Mouse (Mus musculus) kidney, adult 9 months (tissue): ENCODE measurements around the gene Eef2kmt.
"Not testable (repeated sequence)": the region's sequence is repeated elsewhere in the genome, so short reads cannot be mapped to it uniquely, and the experiment has no call there.

Experiments used
- DNase-seq: peaks from one replicate; pipeline ENCODE4 v3.0.0; 2022

The Eef2kmt gene

DNA sequence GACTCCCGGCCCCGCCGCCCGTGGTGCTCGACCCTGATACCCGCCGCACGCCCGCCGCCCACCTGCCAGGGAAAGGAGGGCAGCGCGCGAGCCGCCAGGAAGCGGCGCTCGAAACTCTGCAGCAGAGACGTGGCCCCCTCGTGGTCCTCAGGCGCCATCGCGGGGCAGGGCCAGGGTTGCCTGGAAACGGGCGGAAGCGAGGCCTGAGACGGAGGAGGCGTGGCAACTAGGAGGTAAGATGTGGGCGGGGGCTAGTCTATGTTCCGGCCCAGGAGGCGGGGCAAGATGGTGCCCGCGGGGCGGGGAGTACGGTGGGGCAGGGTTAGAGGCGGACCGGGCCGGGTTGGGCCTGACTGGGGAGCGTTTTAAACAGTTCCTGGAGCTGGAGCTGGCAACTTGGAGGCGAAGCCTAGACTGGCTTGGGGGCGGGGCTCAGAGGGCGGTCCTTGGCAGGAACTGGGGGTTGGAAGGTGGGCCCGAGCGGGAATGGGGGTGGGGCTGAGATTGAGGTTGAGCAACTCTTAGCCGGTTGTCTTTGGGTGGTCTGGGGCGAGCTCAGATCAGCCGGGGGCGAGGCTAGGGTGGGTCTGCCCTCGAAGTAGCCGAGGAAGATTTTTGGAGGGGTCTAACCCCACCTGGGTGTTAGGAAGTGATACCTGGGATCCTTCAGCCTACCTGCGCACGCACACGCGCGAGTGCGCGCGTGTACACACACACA is at the start of gene Eef2kmt:
TSS of gene Eef2kmt (minus strand) at position 205 of the 718 bp plus-strand sequence.
- DNase-seq: peak; percentile 100

DNA sequence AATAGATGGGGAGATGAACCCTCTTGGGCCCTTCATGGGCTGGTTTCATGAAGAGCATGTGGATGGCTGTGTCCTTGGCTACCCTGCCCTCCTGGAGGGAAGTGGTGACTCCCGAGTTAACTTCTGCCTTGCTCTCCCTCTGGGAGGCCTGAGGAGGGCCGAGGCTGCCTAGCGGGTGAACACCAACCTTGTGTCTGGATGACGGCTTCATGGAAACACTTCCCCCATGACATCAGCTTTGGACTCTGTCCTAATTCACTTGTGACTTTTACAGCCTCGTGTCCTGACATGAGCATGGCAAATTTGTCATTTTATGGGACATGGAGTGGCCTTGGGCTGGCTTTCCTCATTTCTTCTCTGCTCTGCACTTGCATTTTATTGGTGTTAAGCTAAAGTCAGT is 39.5 kb upstream of the Eef2kmt start:
- DNase-seq: no peak

DNA sequence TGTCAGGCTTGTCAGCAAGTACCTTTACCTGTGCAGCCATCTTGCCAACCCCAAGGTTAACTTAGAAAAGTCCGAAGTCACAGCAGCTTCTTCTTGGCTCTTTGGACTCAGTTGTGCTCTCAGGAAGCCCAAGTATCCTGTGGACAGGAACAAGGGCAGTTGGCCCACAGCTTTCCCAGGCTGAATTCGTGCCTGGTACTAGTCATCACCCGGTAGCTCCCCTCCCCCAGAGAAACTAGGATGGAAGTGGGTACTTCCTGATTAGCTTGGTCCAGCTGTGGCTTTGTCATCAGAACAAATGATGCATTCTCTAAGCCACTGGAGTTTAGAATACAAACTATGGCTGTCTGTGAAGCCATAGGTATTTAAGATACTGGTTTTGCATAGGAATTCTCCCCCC is 29.6 kb upstream of the Eef2kmt start:
- DNase-seq: no peak

DNA sequence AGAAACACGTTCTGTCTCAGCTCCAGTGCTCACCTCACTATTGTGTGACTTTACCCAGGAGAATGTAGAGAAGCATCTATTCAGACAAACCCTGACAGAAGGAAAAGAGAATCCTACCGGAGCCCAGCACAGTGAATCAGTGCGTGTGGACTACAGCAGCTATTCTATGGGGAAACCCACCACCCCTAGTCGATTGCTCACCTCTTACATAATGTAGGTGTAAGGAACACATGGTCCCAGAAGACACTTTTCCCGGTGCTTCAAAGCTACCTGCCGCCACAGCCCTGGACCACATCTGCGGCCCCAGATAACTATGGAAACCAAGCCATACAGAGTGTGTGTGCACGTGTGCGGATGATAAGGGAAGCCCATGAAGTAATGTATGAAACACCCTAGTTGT is 26.9 kb upstream of the Eef2kmt start:
- no peak for DNase-seq

DNA sequence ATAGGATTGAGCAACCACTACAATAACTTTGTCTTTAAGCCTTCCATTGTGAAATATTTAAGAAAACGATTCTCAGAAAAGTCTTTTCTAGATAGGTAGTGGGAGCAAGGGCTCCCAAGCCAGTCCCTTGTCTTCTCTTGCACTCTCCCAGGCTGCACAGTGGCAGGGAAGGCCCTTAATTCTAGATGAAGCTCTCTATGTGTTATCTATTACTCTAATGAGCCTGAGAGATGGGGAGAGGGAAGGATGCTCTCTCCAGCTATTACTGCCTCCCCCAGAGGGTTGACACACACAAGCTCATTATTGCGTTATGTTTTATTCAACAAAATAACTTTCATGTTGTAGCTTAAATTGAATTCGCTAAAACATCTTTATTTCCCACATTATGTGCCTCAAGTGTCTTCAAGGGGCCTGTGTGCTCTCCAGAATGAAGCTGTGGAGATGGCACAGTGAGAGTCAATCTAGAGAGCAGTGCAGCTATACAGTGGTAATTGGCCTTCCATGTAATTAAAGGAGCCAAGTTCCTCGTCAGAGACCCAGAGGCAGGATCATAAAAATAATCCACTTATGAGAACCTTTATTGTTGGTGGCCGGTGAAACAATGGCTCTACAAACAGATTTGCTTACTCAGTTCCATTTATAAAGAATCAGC is 23.9 kb upstream of the Eef2kmt start:
- no peak for DNase-seq

DNA sequence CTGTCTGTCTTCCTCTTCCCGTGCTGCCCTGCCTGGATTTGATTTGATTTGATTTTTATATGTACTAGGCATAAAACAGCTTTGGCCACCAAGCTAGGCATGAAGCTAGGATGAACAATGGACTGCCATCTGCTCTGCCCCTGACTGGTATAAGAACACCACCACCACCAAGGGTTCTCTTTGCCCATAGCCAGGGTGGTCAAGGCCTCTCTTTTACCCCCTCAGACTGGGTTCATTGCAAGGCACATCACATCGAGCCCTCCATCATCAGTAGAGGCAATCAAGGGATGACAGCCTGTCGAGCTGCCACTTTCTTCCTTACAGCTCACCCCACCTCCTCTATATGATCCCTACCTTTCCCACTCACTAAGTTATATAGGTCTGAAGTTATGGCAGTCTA is 16.6 kb upstream of the Eef2kmt start:
- no peak for DNase-seq

DNA sequence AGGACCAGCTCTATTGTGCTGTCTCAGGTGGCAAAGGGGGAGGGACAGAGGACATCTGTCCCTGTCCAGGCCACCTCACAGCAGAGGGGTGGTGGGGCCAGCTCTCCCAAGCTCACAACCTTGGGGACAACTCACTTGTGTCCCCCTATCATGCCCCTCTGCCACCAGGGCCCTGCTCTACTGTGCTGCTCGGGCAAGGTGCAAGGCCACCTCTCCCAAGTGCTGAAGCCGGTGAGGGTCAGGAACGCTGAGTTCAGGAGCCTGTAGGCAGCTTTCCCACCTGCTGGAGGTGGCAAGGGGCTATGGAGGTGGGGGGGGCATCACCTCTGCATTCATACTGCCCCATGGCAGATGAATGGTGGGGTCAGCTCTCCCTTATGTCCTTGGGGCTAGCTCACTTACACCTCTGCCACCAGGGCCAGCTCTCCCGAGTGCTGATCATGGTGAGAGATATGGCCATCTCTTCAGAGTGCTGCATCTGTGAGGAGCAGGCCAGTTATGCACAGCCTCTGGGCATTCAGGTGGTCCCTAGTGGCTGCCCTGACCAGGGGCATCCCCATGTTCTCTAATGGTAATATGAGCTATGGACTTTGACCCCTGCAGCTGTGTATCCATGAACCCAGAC is 15.7 kb upstream of the Eef2kmt start:
- no peak for DNase-seq

DNA sequence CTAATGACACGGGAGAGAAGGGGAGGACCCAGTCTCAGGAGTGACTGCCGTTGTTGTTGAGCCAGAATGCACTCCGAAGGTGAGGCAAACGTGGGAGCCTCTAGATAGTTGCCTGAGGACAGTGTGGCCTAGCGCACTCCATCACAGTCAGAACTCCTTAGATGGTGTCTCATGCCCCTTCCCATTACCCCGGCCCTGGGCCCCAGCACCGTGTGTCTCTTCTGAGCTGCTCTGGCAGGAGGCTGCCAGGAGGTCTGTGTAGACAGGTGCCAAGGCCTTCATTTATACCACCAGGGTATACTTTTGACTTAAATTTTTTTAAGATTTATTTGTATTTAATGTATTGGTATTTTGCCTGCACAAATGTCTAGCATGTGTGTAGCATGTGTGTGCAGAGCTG is 8.1 kb upstream of the Eef2kmt start:
- no peak for DNase-seq

DNA sequence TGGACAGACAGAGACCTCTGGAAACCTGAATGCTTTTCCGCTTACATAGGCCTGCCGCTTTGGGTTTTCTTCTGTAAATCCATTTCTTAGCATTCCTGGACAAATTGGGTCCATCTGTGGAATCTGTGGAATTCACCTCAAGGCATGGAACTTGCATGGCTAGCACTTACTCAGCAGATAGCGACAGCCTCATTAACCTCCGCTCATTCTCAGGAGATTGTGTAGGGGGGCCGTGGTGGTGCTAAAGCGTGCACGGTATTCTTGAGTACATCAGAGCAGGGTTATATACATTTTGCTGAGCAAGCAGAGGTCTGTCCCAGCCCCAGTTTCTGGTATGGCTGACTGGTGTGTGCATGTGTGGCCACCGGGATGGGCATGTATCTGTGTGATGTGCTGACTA is 7.4 kb upstream of the Eef2kmt start:
- no peak for DNase-seq

DNA sequence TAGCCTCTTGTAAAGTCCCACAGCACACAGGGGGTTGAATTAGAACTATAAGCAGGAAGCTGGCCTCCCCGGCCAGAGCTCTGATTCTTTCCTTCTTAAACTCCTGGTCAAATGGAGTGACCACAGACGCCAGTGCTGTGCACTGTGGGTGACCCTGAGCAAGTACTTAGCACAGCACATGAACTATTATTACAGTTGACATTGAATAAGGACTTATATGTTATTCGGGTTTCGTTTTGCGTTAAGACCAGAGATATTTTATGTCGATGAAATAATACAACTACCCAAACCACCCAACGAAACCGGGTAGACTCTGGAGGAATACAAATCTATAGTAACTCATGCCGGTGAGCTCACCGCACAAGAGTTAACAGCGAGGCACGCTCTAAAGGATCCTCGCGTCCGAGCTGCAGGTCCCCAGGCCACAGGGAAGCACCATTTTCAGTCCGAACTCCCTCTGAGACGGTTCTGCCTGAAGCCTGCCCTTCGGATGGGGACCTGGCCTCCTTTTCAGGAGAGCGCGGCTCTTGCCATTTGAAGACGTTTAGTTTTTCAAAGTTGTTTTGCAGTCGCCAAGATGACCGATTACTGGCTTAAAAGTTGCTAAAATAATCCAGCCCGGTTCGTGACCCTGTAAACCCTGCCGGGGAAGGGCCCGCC is 572 bp downstream of the Eef2kmt start:
- DNase-seq: no peak

DNA sequence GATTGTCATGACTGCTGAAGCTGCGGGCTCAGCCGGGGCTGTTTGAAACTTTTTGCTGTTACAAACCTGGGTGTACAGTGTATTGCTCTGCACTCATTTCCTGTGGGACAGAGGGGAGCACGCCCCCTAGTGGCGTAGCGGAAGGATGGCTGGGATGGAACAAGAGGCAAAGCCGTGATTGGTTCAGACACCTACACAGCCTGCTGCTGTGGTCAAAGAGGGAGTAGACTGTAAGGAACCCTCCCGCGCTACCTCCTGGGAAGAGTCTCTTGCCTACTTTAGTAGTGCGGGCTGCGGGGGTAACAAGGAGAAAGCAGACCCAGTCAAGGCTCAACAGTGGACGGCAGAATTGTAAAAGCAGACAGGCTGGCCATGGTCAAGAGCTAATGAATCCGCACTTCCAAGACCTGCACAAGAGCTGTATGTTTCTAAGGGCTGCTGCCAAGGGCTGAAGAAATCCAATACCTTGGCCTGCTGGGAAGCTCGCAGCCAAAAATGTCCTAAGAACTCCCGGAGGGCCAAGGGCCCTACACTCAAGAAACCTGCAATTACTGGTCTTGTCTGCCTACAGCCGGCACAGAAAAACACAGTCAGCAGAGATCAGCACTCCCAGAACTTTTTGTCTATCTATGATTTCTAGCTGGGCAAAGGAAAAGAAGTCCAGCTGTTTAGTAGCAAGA is 1.3 kb downstream of the Eef2kmt start:
- peak; percentile 84 for DNase-seq

DNA sequence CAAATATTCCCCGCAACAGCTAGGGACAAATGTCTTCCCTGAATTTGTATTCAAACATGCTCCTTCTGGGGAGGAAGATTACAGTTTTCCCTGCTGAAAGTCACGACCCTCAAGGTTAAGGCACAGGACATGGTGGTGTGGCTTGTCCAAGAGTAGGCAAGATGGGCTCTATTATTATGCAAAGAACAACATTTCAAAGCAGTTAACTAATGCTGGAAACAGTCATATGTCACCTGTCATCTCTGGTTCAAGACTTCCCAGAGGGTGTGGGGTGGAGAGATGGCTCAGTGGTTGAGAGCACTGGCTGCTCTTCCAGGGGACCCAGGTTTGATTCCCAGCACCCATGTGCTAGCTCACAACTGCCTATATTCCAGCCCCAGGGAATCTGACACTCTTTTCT is 3.5 kb downstream of the Eef2kmt start:
- no peak for DNase-seq

DNA sequence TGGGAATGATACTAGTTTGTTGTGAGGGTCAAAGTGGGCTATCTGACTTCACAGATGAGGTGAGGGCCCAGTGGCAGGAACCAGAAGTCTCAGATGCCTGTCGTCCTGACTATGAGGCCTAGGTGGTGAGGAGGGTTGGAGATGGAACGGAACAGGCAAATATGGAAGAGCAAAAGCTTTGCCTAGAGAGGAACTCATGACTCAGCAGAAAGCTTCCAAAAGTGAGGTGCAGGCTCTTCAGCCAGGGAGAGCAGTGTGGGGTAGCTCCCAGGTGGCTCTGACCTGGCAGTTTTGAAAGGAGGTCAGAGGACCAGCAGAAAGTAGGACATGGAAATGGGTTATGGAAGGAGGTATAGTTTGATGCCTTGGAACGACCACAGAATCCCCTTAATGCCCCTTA is 4.9 kb downstream of the Eef2kmt start:
- no peak for DNase-seq

DNA sequence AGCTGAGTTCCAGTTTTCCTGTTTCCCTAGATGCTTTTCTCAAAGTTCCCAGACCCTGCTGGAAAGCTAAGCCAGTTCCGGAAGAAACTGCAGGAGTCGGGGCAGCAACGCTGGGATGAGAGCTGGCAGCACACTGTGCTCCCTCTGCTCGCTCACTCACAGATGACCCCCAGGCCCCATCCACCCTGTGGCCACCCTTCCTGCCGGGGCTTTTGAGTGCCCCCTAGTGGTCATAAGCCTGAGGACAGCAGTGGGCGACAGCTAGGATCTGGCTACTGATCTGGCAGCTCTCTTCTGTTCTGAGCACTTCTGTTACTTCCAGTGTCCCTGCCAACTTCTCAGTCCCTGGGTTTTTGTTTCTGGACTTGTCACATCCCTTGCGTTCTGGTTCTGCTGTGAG is 11.4 kb downstream of the Eef2kmt start:
- peak; percentile 69 for DNase-seq

DNA sequence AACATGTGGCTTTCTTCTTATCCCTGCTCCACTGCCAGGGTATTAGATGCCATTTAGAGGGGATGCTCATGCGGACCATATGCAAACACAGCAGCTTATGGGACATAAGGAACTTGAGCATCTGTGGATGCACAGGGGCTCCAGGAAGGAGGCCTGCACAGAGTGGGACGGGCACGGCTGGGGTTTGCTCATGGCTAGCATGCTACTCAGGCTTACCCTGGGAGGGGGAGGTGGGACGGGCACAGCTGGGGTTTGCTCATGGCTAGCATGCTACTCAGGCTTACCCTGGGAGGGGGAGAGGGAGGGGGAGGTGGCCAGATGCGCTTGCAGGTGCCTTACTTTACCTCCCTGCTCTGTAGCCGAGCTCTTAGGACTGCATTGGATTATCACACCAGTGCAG is 12.9 kb downstream of the Eef2kmt start:
- no peak for DNase-seq

DNA sequence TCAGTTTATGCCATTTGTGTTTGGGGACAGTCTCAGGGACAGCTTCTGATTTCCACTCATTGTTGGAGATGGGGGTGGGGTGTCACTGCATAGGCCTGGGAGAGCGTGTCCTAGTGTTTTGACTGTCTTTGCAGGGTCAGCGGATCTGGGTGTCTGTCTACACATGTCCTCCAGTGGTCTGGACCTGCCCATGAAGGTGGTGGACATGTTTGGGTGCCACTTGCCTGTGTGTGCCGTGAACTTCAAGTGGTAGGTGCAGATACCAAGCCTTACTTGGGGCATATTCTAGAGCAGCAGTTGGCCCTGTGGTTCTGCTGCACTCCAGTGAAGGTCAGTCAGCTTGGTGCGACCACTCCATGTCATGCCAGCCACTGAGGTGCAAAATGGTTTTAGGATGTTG is 13.4 kb downstream of the Eef2kmt start:
- no peak for DNase-seq

DNA sequence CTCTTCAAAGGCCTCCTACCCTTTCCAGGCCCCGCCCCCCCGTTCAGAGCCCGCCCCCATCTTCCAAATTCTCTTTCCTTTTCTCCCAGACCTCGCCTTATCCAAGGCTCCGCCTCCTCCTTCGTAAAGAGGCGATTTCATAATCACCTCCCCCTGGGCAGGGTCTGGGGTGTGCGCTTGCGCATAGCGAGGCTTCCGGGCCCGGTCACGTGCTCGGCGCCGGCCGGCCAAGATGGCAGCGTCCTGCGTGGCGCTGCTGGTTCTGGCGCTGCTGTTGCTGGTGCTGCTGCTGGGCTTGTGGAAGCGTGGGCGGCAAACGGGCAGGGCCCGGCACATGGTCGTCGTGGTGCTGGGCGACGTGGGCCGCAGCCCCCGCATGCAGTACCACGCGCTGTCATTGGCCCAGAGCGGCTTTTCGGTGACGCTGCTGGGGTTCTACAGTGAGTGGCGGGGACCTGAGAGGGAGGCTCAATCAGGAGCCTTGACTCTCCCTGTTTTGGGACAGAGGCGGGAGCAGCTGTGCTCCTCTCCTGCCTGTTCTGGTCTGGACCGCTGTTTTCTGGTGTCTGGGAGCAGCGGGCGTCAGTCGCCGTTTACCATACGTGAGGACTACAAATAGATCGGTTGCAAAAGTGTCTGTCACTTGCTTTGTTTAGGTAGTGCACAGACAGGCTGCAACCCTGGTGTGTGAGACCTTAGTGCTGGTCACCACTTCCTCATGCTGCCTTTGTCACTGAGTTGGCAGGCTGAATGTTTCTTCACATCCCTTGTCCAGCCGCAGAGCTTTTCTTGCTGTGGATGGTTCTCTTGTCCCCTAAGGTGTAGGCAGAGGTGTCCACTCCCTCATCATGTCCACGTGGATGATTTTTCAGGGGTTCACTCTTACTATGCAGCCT is 22.1 kb downstream of the Eef2kmt start, which contains the start of gene Alg1:
TSS of gene Alg1 (plus strand) at position 204 of the 896 bp plus-strand sequence.
- DNase-seq: peak; percentile 96

DNA sequence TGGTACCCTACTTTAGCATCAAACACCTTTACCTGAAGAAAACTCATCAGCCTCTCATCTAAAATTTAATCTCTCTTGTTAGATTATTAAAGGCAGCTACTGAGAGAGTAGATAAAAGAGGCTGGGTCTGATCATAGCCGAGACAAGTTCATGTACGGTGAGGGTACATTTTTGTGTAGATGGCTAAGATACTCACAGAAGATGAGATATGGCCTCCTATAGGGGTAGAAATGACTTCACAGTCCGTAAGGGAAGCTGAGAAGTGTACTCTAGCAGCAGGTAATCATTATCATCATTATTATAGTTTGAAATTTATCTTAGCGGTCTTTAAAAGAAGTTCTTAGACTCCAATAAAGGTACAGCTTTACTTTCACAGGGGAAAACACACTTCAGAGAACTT is 22.8 kb downstream of the Eef2kmt start:
- DNase-seq: no peak

DNA sequence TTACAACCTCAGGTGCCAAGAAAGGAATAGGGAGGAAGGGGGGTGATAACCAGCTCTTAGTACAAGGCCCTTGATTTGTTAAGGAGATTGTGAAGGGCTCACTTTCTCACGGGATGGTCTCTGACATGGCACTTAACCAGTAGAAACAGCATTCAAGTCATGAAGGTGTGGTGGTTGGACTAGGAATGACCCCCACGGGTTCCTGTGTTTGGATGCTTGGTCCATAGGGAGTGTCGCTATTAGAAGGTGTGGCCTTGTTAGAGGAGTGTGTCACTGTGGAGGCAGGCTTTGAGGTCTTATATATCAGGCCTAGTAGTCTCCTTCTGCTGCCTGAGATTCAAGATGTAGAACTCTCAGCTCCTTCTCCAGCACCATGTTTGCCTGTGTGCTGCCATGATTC is 27.7 kb downstream of the Eef2kmt start:
- DNase-seq: not testable (repeated sequence)

DNA sequence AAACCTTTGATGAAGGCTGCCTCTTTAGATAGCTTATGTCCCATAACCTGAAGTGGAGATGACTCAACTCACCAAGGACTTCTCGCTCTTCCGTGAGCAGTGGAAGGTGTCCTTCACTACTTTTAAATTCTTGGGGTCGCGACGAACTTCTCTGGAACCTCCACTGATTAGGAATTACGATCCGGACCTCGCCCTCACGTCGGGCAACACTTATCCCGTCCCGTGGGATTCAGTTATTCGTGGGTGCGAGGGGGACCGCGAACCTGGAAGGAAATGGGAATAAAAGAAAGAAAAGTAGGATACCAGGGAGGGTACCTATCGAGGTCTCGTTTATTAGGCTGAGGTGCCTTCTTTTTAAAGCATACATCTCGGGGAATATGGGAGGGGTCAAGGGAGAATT is 28.3 kb downstream of the Eef2kmt start:
- DNase-seq: not testable (repeated sequence)

DNA sequence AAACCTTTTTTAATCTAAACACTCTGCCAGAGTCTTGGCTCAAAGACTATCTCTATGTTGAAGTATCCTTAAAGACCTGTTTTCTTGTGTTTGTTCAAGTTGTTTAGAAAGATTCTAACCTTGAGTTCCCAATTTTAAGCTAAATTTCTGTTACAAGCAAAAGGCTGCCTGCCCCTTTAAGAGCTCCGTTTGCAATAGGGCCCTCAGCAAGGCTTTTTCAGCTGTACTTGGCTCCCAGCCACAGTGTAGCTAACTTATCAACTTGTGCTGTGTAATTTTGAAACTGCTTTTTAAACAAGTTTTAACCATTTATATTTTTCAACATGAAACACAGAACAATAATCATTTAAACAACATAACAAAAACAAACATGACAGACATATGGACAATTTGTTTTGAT is 29.2 kb downstream of the Eef2kmt start:
- DNase-seq: peak; percentile 44

DNA sequence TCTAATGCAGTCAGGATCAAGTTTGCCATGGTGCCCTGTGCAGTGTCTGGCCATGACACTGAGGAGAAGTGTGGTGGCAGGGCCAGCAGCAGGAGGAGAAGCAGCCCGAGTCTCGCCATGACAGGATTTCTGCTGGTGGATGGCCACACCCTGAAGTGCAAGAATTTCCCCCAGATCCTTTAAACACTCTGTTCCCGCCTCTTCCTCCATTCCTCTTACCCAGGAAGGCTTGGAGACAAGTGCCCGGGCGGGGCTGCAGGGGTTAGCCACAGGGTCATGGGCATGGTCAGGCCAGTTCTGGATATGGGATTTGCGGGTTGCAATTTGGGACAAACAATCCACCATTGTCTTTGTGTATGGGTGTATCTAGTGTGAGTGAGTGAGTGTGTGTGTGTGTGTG is 33.6 kb downstream of the Eef2kmt start, which contains the start of gene AU021092:
TSS of gene AU021092 (minus strand) at position 160 of the 400 bp plus-strand sequence.
- DNase-seq: peak; percentile 58
